Mouse (Mus musculus) ovary, adult 18-20 months (tissue): ENCODE measurements around the gene Slc9a9.

Experiments used
- DNase-seq: peaks from one replicate; pipeline ENCODE4 v3.0.0; 2022; ENCODE audit warnings: low spot score, mixed read lengths

Slc9a9 gene

GRCm38 (mm10) chr9:94950676-94951075 lies 281.0 kb downstream of the Slc9a9 start:
- DNase-seq = no peak

- no peak for DNase-seq
Observed at GRCm38 (mm10) chr9:94955645-94956044, 285.9 kb downstream of the Slc9a9 start.

GRCm38 (mm10) chr9:94958382-94958781 lies 288.7 kb downstream of the Slc9a9 start:
- no peak for DNase-seq

- DNase-seq = no peak
Observed at GRCm38 (mm10) chr9:94968596-94969120, 298.9 kb downstream of the Slc9a9 start.

GRCm38 (mm10) chr9:94969131-94969530 lies 299.4 kb downstream of the Slc9a9 start:
- no peak for DNase-seq

GRCm38 (mm10) chr9:94972021-94972420 lies 302.3 kb downstream of the Slc9a9 start:
- no peak for DNase-seq

- DNase-seq = no peak
Observed at GRCm38 (mm10) chr9:94972693-94973092, 303.0 kb downstream of the Slc9a9 start.

- no peak for DNase-seq
Observed at GRCm38 (mm10) chr9:94976191-94976590, 306.5 kb downstream of the Slc9a9 start.

- DNase-seq = no peak
Observed at GRCm38 (mm10) chr9:94993575-94993974, 323.9 kb downstream of the Slc9a9 start.

- no peak for DNase-seq
Observed at GRCm38 (mm10) chr9:95020136-95020706, 350.5 kb downstream of the Slc9a9 start.

- DNase-seq = no peak
Observed at GRCm38 (mm10) chr9:95034140-95034970, 364.6 kb downstream of the Slc9a9 start.

- no peak for DNase-seq
Observed at GRCm38 (mm10) chr9:95036209-95036608, 366.5 kb downstream of the Slc9a9 start.

- DNase-seq = no peak
Observed at GRCm38 (mm10) chr9:95042420-95042819, 372.7 kb downstream of the Slc9a9 start.

GRCm38 (mm10) chr9:95052160-95052559 lies 382.5 kb downstream of the Slc9a9 start:
- no peak for DNase-seq

GRCm38 (mm10) chr9:95053183-95053582 lies 383.5 kb downstream of the Slc9a9 start:
- no peak for DNase-seq

- no peak for DNase-seq
Observed at GRCm38 (mm10) chr9:95055843-95056242, 386.1 kb downstream of the Slc9a9 start.

GRCm38 (mm10) chr9:95060702-95061101 lies 391.0 kb downstream of the Slc9a9 start:
- DNase-seq = no peak

GRCm38 (mm10) chr9:95067037-95067436 lies 397.3 kb downstream of the Slc9a9 start:
- no peak for DNase-seq

GRCm38 (mm10) chr9:95068466-95068865 lies 398.8 kb downstream of the Slc9a9 start:
- DNase-seq = no peak

- DNase-seq = no peak
Observed at GRCm38 (mm10) chr9:95070832-95071519, 401.3 kb downstream of the Slc9a9 start.

GRCm38 (mm10) chr9:95072450-95072955 lies 402.8 kb downstream of the Slc9a9 start:
- DNase-seq = no peak

GRCm38 (mm10) chr9:95073691-95074090 lies 404.0 kb downstream of the Slc9a9 start:
- no peak for DNase-seq

- DNase-seq = no peak
Observed at GRCm38 (mm10) chr9:95075856-95076255, 406.1 kb downstream of the Slc9a9 start.
